Mouse (Mus musculus): ENCODE results near the gene Olfr713.

Olfr713 gene

GRCm38 (mm10) chr7:107030874-107031273 is at the start of gene Olfr713:
Gene Olfr713 (plus strand): TSS chr7:107031174.
- DNase-seq (ENCODE audit: low spot score in 2 of 2): no peak

DNA sequence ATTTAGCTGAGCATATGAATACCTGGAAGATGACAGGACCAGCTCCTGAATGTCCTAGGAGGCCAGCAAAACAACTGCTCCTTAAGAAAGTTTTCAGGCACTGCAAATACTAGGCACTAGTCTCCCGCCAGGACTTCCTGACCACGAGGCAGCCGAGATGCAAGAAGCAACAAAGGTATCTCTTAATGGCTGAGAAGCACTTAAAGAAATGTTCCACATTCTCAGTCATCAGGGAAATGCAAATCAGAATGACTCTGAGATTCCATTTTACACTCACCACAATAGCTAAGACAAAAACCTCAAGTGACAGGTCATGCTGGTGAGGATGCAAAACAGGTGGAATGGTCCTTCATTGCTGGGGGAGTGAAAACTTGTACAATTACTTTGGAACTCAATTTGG is 45.7 kb upstream of the Olfr713 start:
- DNase-seq (ENCODE audit: low spot score in 2 of 2): no peak

DNA sequence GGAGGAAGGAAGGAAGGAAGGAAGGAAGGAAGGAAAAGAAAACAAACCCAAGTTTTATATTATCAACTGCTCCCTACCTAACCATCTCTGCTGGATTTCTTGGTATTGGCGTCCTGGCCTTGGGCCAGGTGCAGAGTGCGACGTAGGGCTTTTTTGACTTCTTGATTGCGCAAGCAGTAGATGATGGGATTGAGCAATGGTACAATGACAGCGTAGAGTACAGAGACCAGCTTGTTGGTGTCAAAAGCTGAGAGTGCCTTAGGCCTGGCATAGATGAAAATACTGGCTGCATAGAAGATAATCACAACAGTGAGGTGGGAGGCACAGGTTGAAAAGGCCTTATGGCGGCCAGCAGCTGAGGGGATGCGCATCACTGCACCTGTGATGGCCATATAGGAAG is 30.2 kb upstream of the Olfr713 start:
- no peak for DNase-seq (ENCODE audit: low spot score in 2 of 2)

DNA sequence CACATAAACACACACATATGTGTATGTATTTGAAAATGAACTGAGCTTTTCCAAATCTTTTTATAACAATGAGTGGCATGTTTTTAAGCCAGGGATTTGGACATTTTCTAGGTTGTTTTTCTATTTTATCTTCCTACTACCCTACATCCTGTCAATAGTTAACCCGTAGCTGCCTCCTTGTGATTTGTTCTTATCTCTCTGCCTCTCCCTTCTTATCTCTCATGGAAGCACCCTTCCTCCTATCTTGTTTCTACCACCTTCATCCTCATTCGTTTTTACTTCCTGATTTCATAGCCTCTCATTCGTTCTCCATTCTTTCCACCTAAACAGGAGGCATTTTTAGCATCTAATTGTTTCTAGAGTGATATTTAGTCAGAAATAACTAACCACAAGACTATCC is 26.8 kb upstream of the Olfr713 start:
- no peak for DNase-seq (ENCODE audit: low spot score in 2 of 2)

DNA sequence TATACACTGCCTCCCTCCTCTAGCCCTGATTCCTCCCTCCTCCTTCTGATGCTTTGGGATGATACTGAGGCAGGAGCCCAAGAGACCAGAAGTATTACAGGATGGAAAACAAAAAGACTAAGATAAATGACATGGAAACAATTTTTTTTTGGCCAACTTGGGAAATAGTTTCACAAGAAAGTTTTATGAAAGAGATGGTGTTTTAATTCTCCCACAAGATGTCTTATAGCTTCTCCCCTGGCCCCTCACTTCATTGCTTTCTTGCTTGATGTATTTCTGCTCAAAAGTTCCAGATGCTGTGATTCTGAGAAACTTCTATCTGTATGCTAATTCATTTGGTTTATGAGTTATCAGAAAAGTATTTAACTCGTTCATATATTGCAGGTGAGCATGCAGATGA is 25.0 kb upstream of the Olfr713 start, which contains the start of gene Olfr2:
Gene Olfr2 (minus strand): TSS at position 101 of the 400 bp plus-strand sequence.
- DNase-seq (ENCODE audit: low spot score in 2 of 2): no peak

DNA sequence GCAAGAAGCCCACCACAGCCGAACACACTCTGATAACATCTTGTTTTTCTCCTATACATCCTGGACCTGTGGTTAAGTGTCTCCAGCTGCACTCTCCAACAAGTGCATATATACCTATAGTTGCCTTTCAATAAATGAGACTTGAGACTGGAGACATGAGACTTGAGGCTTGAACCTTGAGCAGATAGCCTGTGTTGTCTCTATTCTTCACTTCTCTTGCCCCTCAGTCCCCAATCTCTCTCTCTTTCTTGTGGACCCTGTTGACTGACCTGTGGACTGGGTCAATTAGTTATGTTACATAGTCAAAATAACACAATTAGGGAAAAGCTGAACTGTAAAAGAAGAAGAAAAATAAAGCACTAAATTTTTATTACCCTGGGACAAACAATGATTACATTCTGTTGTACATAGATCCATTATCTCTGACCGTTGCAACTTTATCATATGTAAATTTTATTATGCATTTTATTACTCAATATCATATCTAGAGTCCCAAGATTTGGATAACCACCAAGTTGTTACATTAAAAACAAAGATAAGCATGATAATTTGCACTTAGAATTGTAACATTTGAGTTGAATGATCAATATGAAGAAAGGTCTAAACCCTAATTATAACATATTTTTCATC is 9.1 kb downstream of the Olfr713 start:
- no peak for DNase-seq (ENCODE audit: low spot score in 2 of 2)

DNA sequence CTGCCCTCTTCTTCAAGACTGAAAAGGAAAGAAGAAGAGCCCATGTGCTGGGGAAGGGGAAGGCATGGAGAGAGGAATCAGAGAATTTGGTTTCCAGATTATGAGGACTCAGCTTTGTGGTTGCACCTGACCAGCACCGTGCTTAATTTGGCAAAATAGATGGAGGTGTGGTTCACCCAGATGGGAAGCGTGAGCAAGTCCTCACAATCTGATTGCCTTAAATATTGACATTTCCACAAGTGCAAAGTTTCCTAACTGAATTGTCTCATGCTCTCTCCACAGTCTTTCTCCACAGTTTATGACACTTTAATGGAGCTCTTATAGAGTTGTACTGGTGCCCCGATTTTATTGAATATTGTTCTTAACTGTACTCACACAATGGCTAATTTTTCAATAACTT is 12.2 kb downstream of the Olfr713 start:
- DNase-seq (ENCODE audit: low spot score in 2 of 2): no peak

DNA sequence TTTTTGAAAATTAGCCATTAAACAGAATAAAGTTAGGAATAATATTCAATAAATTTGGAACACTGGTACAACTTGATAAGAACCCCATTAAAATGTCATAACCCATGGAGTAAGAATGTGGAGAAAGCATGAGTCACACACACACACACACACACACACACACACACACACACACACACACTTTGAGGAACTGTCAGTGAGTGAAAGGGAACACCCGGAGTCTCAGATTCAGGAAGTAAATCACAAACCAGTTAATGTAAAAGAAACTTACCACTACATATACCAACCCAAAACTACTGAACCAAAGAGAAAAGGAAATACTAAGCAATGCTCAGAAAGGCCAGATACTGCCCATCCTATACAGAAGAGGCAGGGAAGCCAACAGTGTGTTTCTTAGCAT is 13.4 kb downstream of the Olfr713 start:
- DNase-seq (ENCODE audit: low spot score in 2 of 2): no peak

GRCm38 (mm10) chr7:107045833-107046232 is 14.9 kb downstream of the Olfr713 start:
- DNase-seq (ENCODE audit: low spot score in 2 of 2): no peak

- DNase-seq (ENCODE audit: low spot score in 2 of 2): no peak
Observed at GRCm38 (mm10) chr7:107047578-107047977, 16.6 kb downstream of the Olfr713 start.

DNA sequence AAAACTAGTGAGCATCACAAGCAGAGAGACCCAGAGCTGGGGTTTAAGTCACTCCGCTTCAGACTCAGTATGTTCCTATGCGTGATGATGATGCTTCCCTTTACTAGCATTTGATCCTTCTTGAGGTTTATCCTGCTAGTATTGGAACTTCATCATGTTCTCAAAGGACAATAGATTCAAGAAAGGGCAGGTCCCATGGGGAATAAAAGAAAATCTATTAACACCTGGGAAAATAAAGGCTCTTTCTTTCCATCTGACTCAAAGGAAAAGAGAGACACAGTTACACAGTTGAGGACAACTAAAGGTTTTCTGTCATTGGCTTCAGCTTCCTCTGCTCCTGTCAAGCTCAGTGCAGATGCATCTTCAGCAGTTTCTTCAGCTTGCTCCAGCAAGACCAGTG is 39.7 kb downstream of the Olfr713 start, which contains the start of gene Olfr714:
Gene Olfr714 (plus strand): TSS at position 301 of the 400 bp plus-strand sequence.
- no peak for DNase-seq (ENCODE audit: low spot score in 2 of 2)

All from spleen, postnatal 4 days (tissue).